9 mouse cellular contexts compared by ENCODE assay signal in genomic region chr4:145193406-145193805, GRCm38 (mm10). TPM values are rescaled to one million over a fixed set of nuclear protein-coding genes. Genes with fewer than 3 reads are reported as not detected.
DNase-seq lines count a peak whose midpoint lies in the region; ATAC-seq and TF ChIP-seq lines count a peak whose summit lies in the region.
"Had no signal": no experiment of that assay in that cellular context is flagged by ENCODE, and none has a peak within 500 bp of the region (broad histone marks: within the 10 kb centered on the region; RNA-seq: fewer than 3 reads in every experiment).

No protein-coding gene starts in this region.

- ATAC-seq in lung, embryonic 16.5 days (ENCODE audit: low read depth) = no peak
- ATAC-seq in limb, embryonic 13.5 days (ENCODE audit: low FRiP score, low read depth) = no peak
- no peak for ATAC-seq in stomach, embryonic 14.5 days (ENCODE audit: insufficient number of reproducible peaks, insufficient read depth, low FRiP score, low read depth)

- H3K4me1 ChIP-seq in cerebellum, adult 2 months (ENCODE audit: control insufficient read depth, insufficient read depth, low read length) = no peaks in the 10 kb centered on the region
- H3K4me1 ChIP-seq in lung, embryonic 16.5 days (replicated peaks; ENCODE audit: control insufficient read depth, insufficient read depth, low read length) = peaks cover 14% of the 10 kb centered on the region
- peaks cover 24% of the 10 kb centered on the region for H3K4me1 ChIP-seq in limb, embryonic 13.5 days
- peaks cover 6% of the 10 kb centered on the region; the same call in 1 of the 2 replicates for H3K4me1 ChIP-seq in stomach, embryonic 14.5 days (ENCODE audit: control insufficient read depth, insufficient read depth, low read length)

- peaks cover 6% of the 10 kb centered on the region for H3K36me3 ChIP-seq in lung, embryonic 16.5 days (ENCODE audit: control insufficient read depth, insufficient read depth, low read length)
- peaks cover 19% of the 10 kb centered on the region for H3K36me3 ChIP-seq in limb, embryonic 13.5 days
- H3K36me3 ChIP-seq in stomach, embryonic 14.5 days (ENCODE audit: control insufficient read depth, insufficient read depth, low read length) = peaks cover 5% of the 10 kb centered on the region; the same call in 1 of the 2 replicates

- TF ChIP-seq POLR2A in cerebellum, adult 2 months (IDR thresholded peaks at IDR 0.05; ENCODE audit: borderline replicate concordance, insufficient read depth, low read length) = no peak

- H3K4me2 ChIP-seq in lung, embryonic 16.5 days (ENCODE audit: low read depth, low read length) = peak overlapping the region; percentile 97
- peak overlapping the region; percentile 95 for H3K4me2 ChIP-seq in limb, embryonic 13.5 days (replicated peaks)
- peak overlapping the region; percentile 81 for H3K4me2 ChIP-seq in stomach, embryonic 14.5 days (replicated peaks; ENCODE audit: low read depth, low read length)

- whole genome bisulfite sequencing in cerebellum, adult 2 months = 23% methylated on average over 3 of the region's 3 CpGs
- 15% methylated on average over 3 of the region's 3 CpGs for WGBS in lung, embryonic 16.5 days
- WGBS in limb, embryonic 13.5 days = 22% methylated on average over 3 of the region's 3 CpGs
- 13% methylated on average over 3 of the region's 3 CpGs for WGBS in stomach, embryonic 14.5 days

- peak overlapping the region; percentile 93 for H3K9ac ChIP-seq in lung, embryonic 16.5 days (ENCODE audit: low read length)
- 0 out of 2 replicates have a peak overlapping the region, but pooled peaks have one; percentile 92 for H3K9ac ChIP-seq in limb, embryonic 13.5 days
- 0 out of 2 replicates have a peak overlapping the region, but pooled peaks have one; percentile 89 for H3K9ac ChIP-seq in stomach, embryonic 14.5 days (replicated peaks; ENCODE audit: low read depth, low read length)

- TF ChIP-seq CTCF in cerebellum, adult 2 months (IDR thresholded peaks at IDR 0.05; ENCODE audit: borderline replicate concordance, insufficient read depth, low read depth, low read length) = no peak

- H3K9me3 ChIP-seq in lung, embryonic 16.5 days (ENCODE audit: control insufficient read depth, low read length) = no peaks in the 10 kb centered on the region
- H3K9me3 ChIP-seq in limb, embryonic 13.5 days = no peaks in the 10 kb centered on the region
- no peaks in the 10 kb centered on the region for H3K9me3 ChIP-seq in stomach, embryonic 14.5 days (ENCODE audit: control insufficient read depth, low read depth, low read length)

- DNase-seq in cerebellum, adult 2 months = no peak
- DNase-seq in cerebellum, adult 8-10 months = no peak
- no peak for DNase-seq in lung, postnatal 4 days
- DNase-seq in layer of hippocampus, adult 8-10 months (ENCODE audit: low spot score in 2 of 2) = no peak
- no peak for DNase-seq in spleen, postnatal 36 days (ENCODE audit: low spot score in 2 of 2)
- DNase-seq: right cerebral cortex, postnatal 25 days had no signal

- H3K4me3 ChIP-seq in cerebellum, adult 2 months (replicated peaks; ENCODE audit: insufficient read depth, low read depth, low read length) = peak overlapping the region; percentile 82
- H3K4me3 ChIP-seq in lung, embryonic 16.5 days (ENCODE audit: low read length) = peak overlapping the region; percentile 98
- H3K4me3 ChIP-seq in limb, embryonic 13.5 days = peak overlapping the region; percentile 89
- peak overlapping the region; percentile 93 for H3K4me3 ChIP-seq in stomach, embryonic 14.5 days (ENCODE audit: low read depth, low read length)

- no peak overlapping the region for H3K27ac ChIP-seq in cerebellum, adult 2 months (ENCODE audit: insufficient read depth, low read length)
- no peak overlapping the region; the same call in 1 of the 2 replicates for H3K27ac ChIP-seq in lung, embryonic 16.5 days (ENCODE audit: low read length)
- peak overlapping the region; percentile 39; the same call in 1 of the 2 replicates for H3K27ac ChIP-seq in limb, embryonic 13.5 days
- peak overlapping the region; percentile 16; the same call in 1 of the 2 replicates for H3K27ac ChIP-seq in stomach, embryonic 14.5 days (ENCODE audit: low read length)

- H3K27me3 ChIP-seq in cerebellum, adult 2 months (ENCODE audit: control insufficient read depth, insufficient read depth, low read length) = no peaks in the 10 kb centered on the region
- H3K27me3 ChIP-seq in lung, embryonic 16.5 days (ENCODE audit: control insufficient read depth, insufficient read depth, low read depth, low read length) = no peaks in the 10 kb centered on the region
- H3K27me3 ChIP-seq in limb, embryonic 13.5 days = no peaks in the 10 kb centered on the region
- no peaks in the 10 kb centered on the region for H3K27me3 ChIP-seq in stomach, embryonic 14.5 days (ENCODE audit: control insufficient read depth, insufficient read depth, low read length)

RNA-seq across cellular contexts. Expression of gene Vps13d, which starts 1.4 kb away (rescaled TPM):
- 45.9 and 51.9 TPM in 2 replicates for polyA plus RNA-seq in cerebellum, adult 2 months (2012; rRNA removed)
- 5.9 and 8.0 TPM in 2 replicates for polyA plus RNA-seq in lung, embryonic 16.5 days (2015; fragmentation: Nextera tagmentation; extraction: Ambion mirVana)
- 10.4 and 13.1 TPM in 2 replicates for polyA plus RNA-seq in limb, embryonic 13.5 days (2015; fragmentation: Nextera tagmentation; extraction: Ambion mirVana)
- polyA plus RNA-seq in stomach, embryonic 14.5 days (2014; fragmentation: Nextera tagmentation; extraction: Ambion mirVana) = 14.7 and 15.0 TPM in 2 replicates
- 10 to 100 TPM; 62.7 to 72.9 (median 68.3) TPM for total RNA-seq in layer of hippocampus, adult 8-10 months (2022)

RNA-seq across cellular contexts. Expression of gene Tnfrsf1b, which starts 53.3 kb away (rescaled TPM):
- 1.6 and 1.7 TPM in 2 replicates for polyA plus RNA-seq in cerebellum, adult 2 months (2012; rRNA removed)
- polyA plus RNA-seq in lung, embryonic 16.5 days (2015; fragmentation: Nextera tagmentation; extraction: Ambion mirVana) = 5.0 and 5.3 TPM in 2 replicates
- polyA plus RNA-seq in limb, embryonic 13.5 days (2015; fragmentation: Nextera tagmentation; extraction: Ambion mirVana) = 2.9 and 3.1 TPM in 2 replicates
- 3.2 and 3.6 TPM in 2 replicates for polyA plus RNA-seq in stomach, embryonic 14.5 days (2014; fragmentation: Nextera tagmentation; extraction: Ambion mirVana)
- 1 to 10 TPM; 2.7 to 6.6 (median 4.6) TPM for total RNA-seq in layer of hippocampus, adult 8-10 months (2022)

Comparison
In these comparisons a context has a peak if more than half of its experiments do, and no peak if none do; other contexts are left out.
1. H3K27ac ChIP-seq: peak in limb, embryonic 13.5 days (single experiment) and stomach, embryonic 14.5 days (single experiment); none in cerebellum, adult 2 months (single experiment) and lung, embryonic 16.5 days (single experiment).
2. Peak in every context shown above with its lines, with median percentiles within 50 percentile points of each other: H3K4me3 ChIP-seq, H3K4me2 ChIP-seq and H3K9ac ChIP-seq.